Mouse (Mus musculus): Measurements from ENCODE around the gene Zfp839.

DNA sequence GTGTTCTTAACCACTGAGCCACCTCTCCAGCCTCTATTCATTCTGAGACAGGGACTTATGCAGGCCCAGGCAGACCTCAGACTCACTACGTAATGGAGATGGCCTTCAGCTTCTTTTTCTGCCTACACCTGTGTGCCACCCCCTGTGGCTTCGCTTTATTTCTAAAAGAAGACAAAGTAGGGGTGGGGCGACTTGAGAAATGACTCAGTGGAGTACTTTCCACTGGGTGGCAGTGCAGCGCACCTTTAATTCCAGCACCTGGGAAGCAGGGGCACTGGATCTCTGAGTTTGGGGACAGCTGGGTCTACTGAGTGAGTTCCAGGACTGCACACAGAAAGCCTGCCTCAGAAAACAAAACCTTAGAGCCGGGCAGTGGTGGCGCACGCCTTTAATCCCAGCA is 32.2 kb downstream of the Zfp839 start:
- TF ChIP-seq CTCF (IDR thresholded peaks at IDR 0.05; ENCODE audit: borderline replicate concordance, insufficient read depth, low read length) = no peak
- no peak for TF ChIP-seq POLR2A (IDR thresholded peaks at IDR 0.05; ENCODE audit: low read depth, low read length)
